Mouse (Mus musculus): Measurements from ENCODE around the gene Ube2d1. TPM values are rescaled to one million over a fixed set of nuclear protein-coding genes. Genes with fewer than 3 reads are reported as not detected.

Ube2d1 gene
- polyA plus RNA-seq, 1 experiment, result 18.1 TPM

GRCm38 (mm10) chr10:71326789-71327188, 41.7 kb upstream of the Ube2d1 start:
- Histone ChIP-seq H3K27ac (ENCODE audit: control insufficient read depth, insufficient read depth, low read depth, low read length, poor library complexity) (no peak overlapping the region), H3K4me3 (replicated peaks; ENCODE audit: control insufficient read depth, low read depth, low read length) (no peak overlapping the region), H3K4me1 (ENCODE audit: control insufficient read depth, insufficient read depth, low read length) (no peaks in the 10 kb centered on the region)
- WGBS, result 15% methylated on average over 7 of the region's 7 CpGs
- TF ChIP-seq POLR2A (IDR thresholded peaks at IDR 0.05; ENCODE audit: borderline replicate concordance, control insufficient read depth, low read depth, low read length) (no peak), CTCF (IDR thresholded peaks at IDR 0.05; ENCODE audit: control insufficient read depth, insufficient read depth, low read length) (peak; percentile 91)

- Histone ChIP-seq H3K27ac (ENCODE audit: control insufficient read depth, insufficient read depth, low read depth, low read length, poor library complexity) (no peak overlapping the region), H3K4me3 (replicated peaks; ENCODE audit: control insufficient read depth, low read depth, low read length) (no peak overlapping the region), H3K4me1 (ENCODE audit: control insufficient read depth, insufficient read depth, low read length) (no peaks in the 10 kb centered on the region)
- WGBS, result 79% methylated on average over 7 of the region's 7 CpGs
- TF ChIP-seq CTCF (IDR thresholded peaks at IDR 0.05; ENCODE audit: control insufficient read depth, insufficient read depth, low read length) (no peak), POLR2A (IDR thresholded peaks at IDR 0.05; ENCODE audit: borderline replicate concordance, control insufficient read depth, low read depth, low read length) (no peak)
These were observed 41.1 kb upstream of the Ube2d1 start for GRCm38 (mm10) chr10:71326123-71326522.

- Histone ChIP-seq H3K27ac (ENCODE audit: control insufficient read depth, insufficient read depth, low read depth, low read length, poor library complexity) (no peak overlapping the region), H3K4me3 (replicated peaks; ENCODE audit: control insufficient read depth, low read depth, low read length) (no peak overlapping the region), H3K4me1 (ENCODE audit: control insufficient read depth, insufficient read depth, low read length) (no peaks in the 10 kb centered on the region)
- 75% methylated on average over 8 of the region's 8 CpGs for WGBS
- TF ChIP-seq POLR2A (IDR thresholded peaks at IDR 0.05; ENCODE audit: borderline replicate concordance, control insufficient read depth, low read depth, low read length), result no peak
- TF ChIP-seq CTCF (IDR thresholded peaks at IDR 0.05; ENCODE audit: control insufficient read depth, insufficient read depth, low read length), result no peak
These were observed 38.6 kb upstream of the Ube2d1 start for GRCm38 (mm10) chr10:71323669-71324068.

- H3K27ac ChIP-seq (ENCODE audit: control insufficient read depth, insufficient read depth, low read depth, low read length, poor library complexity), result no peak overlapping the region
- H3K4me3 ChIP-seq (replicated peaks; ENCODE audit: control insufficient read depth, low read depth, low read length), result no peak overlapping the region
- no peak for TF ChIP-seq POLR2A (IDR thresholded peaks at IDR 0.05; ENCODE audit: borderline replicate concordance, control insufficient read depth, low read depth, low read length)
- no peak for TF ChIP-seq CTCF (IDR thresholded peaks at IDR 0.05; ENCODE audit: control insufficient read depth, insufficient read depth, low read length)
- no peaks in the 10 kb centered on the region for H3K4me1 ChIP-seq (ENCODE audit: control insufficient read depth, insufficient read depth, low read length)
- 65% methylated on average over 7 of the region's 7 CpGs for WGBS
These were observed 31.4 kb upstream of the Ube2d1 start for GRCm38 (mm10) chr10:71316497-71316896.

GRCm38 (mm10) chr10:71316056-71316455, 31.0 kb upstream of the Ube2d1 start:
- no peak for TF ChIP-seq POLR2A (IDR thresholded peaks at IDR 0.05; ENCODE audit: borderline replicate concordance, control insufficient read depth, low read depth, low read length)
- TF ChIP-seq CTCF (IDR thresholded peaks at IDR 0.05; ENCODE audit: control insufficient read depth, insufficient read depth, low read length), result no peak
- Histone ChIP-seq H3K4me3 (replicated peaks; ENCODE audit: control insufficient read depth, low read depth, low read length) (no peak overlapping the region), H3K4me1 (ENCODE audit: control insufficient read depth, insufficient read depth, low read length) (no peaks in the 10 kb centered on the region), H3K27ac (ENCODE audit: control insufficient read depth, insufficient read depth, low read depth, low read length, poor library complexity) (no peak overlapping the region)
- 75% methylated on average over 11 of the region's 11 CpGs for WGBS

GRCm38 (mm10) chr10:71314596-71314995, 29.5 kb upstream of the Ube2d1 start:
- Histone ChIP-seq H3K27ac (ENCODE audit: control insufficient read depth, insufficient read depth, low read depth, low read length, poor library complexity) (no peak overlapping the region), H3K4me1 (ENCODE audit: control insufficient read depth, insufficient read depth, low read length) (no peaks in the 10 kb centered on the region), H3K4me3 (replicated peaks; ENCODE audit: control insufficient read depth, low read depth, low read length) (no peak overlapping the region)
- TF ChIP-seq POLR2A (IDR thresholded peaks at IDR 0.05; ENCODE audit: borderline replicate concordance, control insufficient read depth, low read depth, low read length) (no peak), CTCF (IDR thresholded peaks at IDR 0.05; ENCODE audit: control insufficient read depth, insufficient read depth, low read length) (no peak)
- 66% methylated on average over 3 of the region's 3 CpGs for WGBS

- H3K4me3 ChIP-seq (replicated peaks; ENCODE audit: control insufficient read depth, low read depth, low read length), result no peak overlapping the region
These were observed 25.2 kb upstream of the Ube2d1 start for GRCm38 (mm10) chr10:71310288-71310687.

GRCm38 (mm10) chr10:71308199-71308598, 23.1 kb upstream of the Ube2d1 start:
- 83% methylated on average over 5 of the region's 5 CpGs for WGBS
- H3K27ac ChIP-seq (ENCODE audit: control insufficient read depth, insufficient read depth, low read depth, low read length, poor library complexity), result no peak overlapping the region
- no peak for TF ChIP-seq CTCF (IDR thresholded peaks at IDR 0.05; ENCODE audit: control insufficient read depth, insufficient read depth, low read length)
- H3K4me3 ChIP-seq (replicated peaks; ENCODE audit: control insufficient read depth, low read depth, low read length), result no peak overlapping the region
- H3K4me1 ChIP-seq (ENCODE audit: control insufficient read depth, insufficient read depth, low read length), result no peaks in the 10 kb centered on the region

More at GRCm38 (mm10) chr10:71310288-71310687, 25.2 kb upstream of the Ube2d1 start:
- H3K27ac ChIP-seq (ENCODE audit: control insufficient read depth, insufficient read depth, low read depth, low read length, poor library complexity), result no peak overlapping the region
- no peaks in the 10 kb centered on the region for H3K4me1 ChIP-seq (ENCODE audit: control insufficient read depth, insufficient read depth, low read length)
- WGBS, result 69% methylated on average over 3 of the region's 3 CpGs
- TF ChIP-seq CTCF (IDR thresholded peaks at IDR 0.05; ENCODE audit: control insufficient read depth, insufficient read depth, low read length), result no peak
- no peak for TF ChIP-seq POLR2A (IDR thresholded peaks at IDR 0.05; ENCODE audit: borderline replicate concordance, control insufficient read depth, low read depth, low read length)

GRCm38 (mm10) chr10:71306759-71307158, 21.7 kb upstream of the Ube2d1 start:
- 11% methylated on average over 6 of the region's 6 CpGs for WGBS
- H3K27ac ChIP-seq (ENCODE audit: control insufficient read depth, insufficient read depth, low read depth, low read length, poor library complexity), result no peak overlapping the region
- no peaks in the 10 kb centered on the region for H3K4me1 ChIP-seq (ENCODE audit: control insufficient read depth, insufficient read depth, low read length)
- no peak overlapping the region for H3K4me3 ChIP-seq (replicated peaks; ENCODE audit: control insufficient read depth, low read depth, low read length)
- TF ChIP-seq CTCF (IDR thresholded peaks at IDR 0.05; ENCODE audit: control insufficient read depth, insufficient read depth, low read length) (no peak), POLR2A (IDR thresholded peaks at IDR 0.05; ENCODE audit: borderline replicate concordance, control insufficient read depth, low read depth, low read length) (no peak)
